Mouse (Mus musculus): ENCODE measurements around the gene Zfp213.
A peak's percentile ranks its signal among the peaks of the same experiment; 100 is the strongest.

Gene Zfp213

DNA sequence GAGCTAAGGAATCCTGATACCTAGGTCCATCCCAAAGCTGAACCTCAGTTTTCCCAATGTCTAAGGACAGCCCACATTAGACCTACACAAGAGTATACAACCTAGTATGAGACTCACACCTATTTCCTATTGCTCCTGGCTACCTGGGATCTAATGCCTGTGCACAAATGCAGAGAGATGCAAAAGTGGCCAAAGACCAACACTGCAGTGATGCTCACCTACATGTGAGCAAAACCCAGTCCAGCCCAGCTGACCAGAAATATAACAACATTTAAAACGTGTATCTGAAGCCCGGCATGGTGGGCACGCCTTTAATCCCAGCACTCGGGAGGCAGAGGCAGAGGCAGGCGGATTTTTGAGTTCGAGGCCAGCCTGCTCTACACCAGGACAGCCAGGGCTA, 18.2 kb downstream of the Zfp213 start:
- H3K4me3 ChIP-seq (replicated peaks; ENCODE audit: low read length) = peak overlapping the region; percentile 98
- no peaks in the 10 kb centered on the region for H3K27me3 ChIP-seq (ENCODE audit: insufficient read depth, low read length)
- no peaks in the 10 kb centered on the region for H3K36me3 ChIP-seq (ENCODE audit: insufficient read depth, low read length)
- peaks cover 70% of the 10 kb centered on the region for H3K4me1 ChIP-seq (replicated peaks; ENCODE audit: low read depth, low read length)
- no peaks in the 10 kb centered on the region for H3K9me3 ChIP-seq (ENCODE audit: low read length)
- TF ChIP-seq CTCF (conservative IDR thresholded peaks at IDR 0.05; ENCODE audit: low read length) (no peak), POU5F1 (IDR thresholded peaks at IDR 0.05; ENCODE audit: borderline replicate concordance, low read length) (no peak), NANOG (IDR thresholded peaks at IDR 0.05; ENCODE audit: borderline replicate concordance, low read length) (no peak)

DNA sequence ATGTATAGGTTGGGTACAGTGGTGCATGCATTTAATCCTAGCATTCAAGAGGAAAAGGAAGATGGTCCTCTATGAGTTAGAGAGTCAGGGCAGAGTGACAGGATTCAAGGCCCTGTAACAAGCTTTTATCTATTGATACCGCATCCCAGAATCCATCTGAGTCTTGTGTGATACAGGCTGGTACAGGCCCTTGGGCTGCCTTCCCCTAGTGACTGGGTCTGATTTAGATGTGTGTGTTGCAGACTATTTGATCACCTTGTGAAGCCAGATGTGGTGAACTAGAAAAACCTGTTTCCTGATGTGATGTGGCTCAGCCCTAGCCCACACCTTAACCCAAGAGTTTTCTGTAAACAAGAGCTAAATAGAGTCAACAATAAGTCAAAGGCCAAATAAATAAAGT, 19.3 kb downstream of the Zfp213 start:
- H3K4me1 ChIP-seq (replicated peaks; ENCODE audit: low read depth, low read length) = peaks cover 73% of the 10 kb centered on the region
- no peaks in the 10 kb centered on the region for H3K27me3 ChIP-seq (ENCODE audit: insufficient read depth, low read length)
- no peaks in the 10 kb centered on the region for H3K36me3 ChIP-seq (ENCODE audit: insufficient read depth, low read length)
- H3K4me3 ChIP-seq (replicated peaks; ENCODE audit: low read length) = no peak overlapping the region
- H3K9me3 ChIP-seq (ENCODE audit: low read length) = no peaks in the 10 kb centered on the region
- TF ChIP-seq POU5F1 (IDR thresholded peaks at IDR 0.05; ENCODE audit: borderline replicate concordance, low read length) = no peak
- TF ChIP-seq NANOG (IDR thresholded peaks at IDR 0.05; ENCODE audit: borderline replicate concordance, low read length) = no peak
- no peak for TF ChIP-seq CTCF (conservative IDR thresholded peaks at IDR 0.05; ENCODE audit: low read length)

DNA sequence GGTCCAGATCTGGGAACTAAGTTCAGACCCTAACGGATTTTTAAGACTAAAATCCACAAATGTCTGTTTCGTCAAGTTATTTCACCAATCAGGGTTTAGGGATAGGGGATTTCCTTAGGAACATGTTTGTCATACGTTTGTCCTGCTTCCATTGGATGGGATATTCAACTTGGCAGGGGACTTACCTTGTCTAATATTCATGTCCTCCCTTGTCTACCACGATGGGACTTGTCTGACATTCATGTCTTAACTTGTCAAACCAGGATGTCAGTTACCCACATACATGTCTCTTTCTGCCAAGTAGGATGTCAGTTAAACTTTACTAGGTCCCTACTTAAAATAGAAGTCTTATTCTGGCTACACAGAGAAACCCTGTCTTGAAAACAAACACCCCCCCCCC, 20.1 kb downstream of the Zfp213 start:
- TF ChIP-seq CTCF (conservative IDR thresholded peaks at IDR 0.05; ENCODE audit: low read length) = no peak
- no peak for TF ChIP-seq POU5F1 (IDR thresholded peaks at IDR 0.05; ENCODE audit: borderline replicate concordance, low read length)
- no peak for TF ChIP-seq NANOG (IDR thresholded peaks at IDR 0.05; ENCODE audit: borderline replicate concordance, low read length)
- Histone ChIP-seq H3K9me3 (ENCODE audit: low read length) (no peaks in the 10 kb centered on the region), H3K4me3 (replicated peaks; ENCODE audit: low read length) (peak overlapping the region; percentile 52; the same call in 1 of the 2 replicates), H3K27me3 (ENCODE audit: insufficient read depth, low read length) (0 out of 2 replicates have a peak, but pooled peaks cover 7% of the 10 kb centered on the region), H3K36me3 (ENCODE audit: insufficient read depth, low read length) (no peaks in the 10 kb centered on the region), H3K4me1 (replicated peaks; ENCODE audit: low read depth, low read length) (peaks cover 73% of the 10 kb centered on the region)

GRCm38 (mm10) chr17:23543325-23543724, 20.7 kb downstream of the Zfp213 start:
- no peak for TF ChIP-seq NANOG (IDR thresholded peaks at IDR 0.05; ENCODE audit: borderline replicate concordance, low read length)
- no peak for TF ChIP-seq CTCF (conservative IDR thresholded peaks at IDR 0.05; ENCODE audit: low read length)
- TF ChIP-seq POU5F1 (IDR thresholded peaks at IDR 0.05; ENCODE audit: borderline replicate concordance, low read length) = no peak
- Histone ChIP-seq H3K4me3 (replicated peaks; ENCODE audit: low read length) (peak overlapping the region; percentile 52), H3K9me3 (ENCODE audit: low read length) (no peaks in the 10 kb centered on the region), H3K4me1 (replicated peaks; ENCODE audit: low read depth, low read length) (peaks cover 79% of the 10 kb centered on the region), H3K36me3 (ENCODE audit: insufficient read depth, low read length) (no peaks in the 10 kb centered on the region), H3K27me3 (ENCODE audit: insufficient read depth, low read length) (peaks cover 10% of the 10 kb centered on the region)

DNA sequence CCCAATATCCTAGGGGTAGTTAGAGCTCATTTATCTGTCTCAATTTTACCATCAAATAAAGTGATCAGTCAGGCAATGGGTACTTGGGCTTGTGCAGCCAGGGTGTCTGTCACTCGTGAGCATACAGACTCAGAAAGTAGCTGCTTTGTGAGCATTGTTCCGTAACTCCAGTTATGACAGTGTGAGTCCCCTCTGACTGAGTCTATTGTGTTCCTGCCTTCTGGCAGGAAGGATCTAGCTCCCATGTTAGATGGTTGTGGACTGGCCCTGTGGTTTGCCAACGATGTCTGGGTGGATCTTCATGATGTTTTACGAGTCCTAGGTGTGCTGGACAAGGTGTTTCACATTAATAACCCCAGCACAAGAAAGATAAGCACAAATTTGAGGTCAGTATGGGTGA, 21.2 kb downstream of the Zfp213 start:
- Histone ChIP-seq H3K27me3 (ENCODE audit: insufficient read depth, low read length) (peaks cover 15% of the 10 kb centered on the region), H3K36me3 (ENCODE audit: insufficient read depth, low read length) (no peaks in the 10 kb centered on the region), H3K4me1 (replicated peaks; ENCODE audit: low read depth, low read length) (peaks cover 84% of the 10 kb centered on the region), H3K4me3 (replicated peaks; ENCODE audit: low read length) (0 out of 2 replicates have a peak overlapping the region, but pooled peaks have one; percentile 0), H3K9me3 (ENCODE audit: low read length) (no peaks in the 10 kb centered on the region)
- TF ChIP-seq CTCF (conservative IDR thresholded peaks at IDR 0.05; ENCODE audit: low read length) (no peak), POU5F1 (IDR thresholded peaks at IDR 0.05; ENCODE audit: borderline replicate concordance, low read length) (no peak), NANOG (IDR thresholded peaks at IDR 0.05; ENCODE audit: borderline replicate concordance, low read length) (no peak)

- no peaks in the 10 kb centered on the region for H3K36me3 ChIP-seq (ENCODE audit: insufficient read depth, low read length)
- peak overlapping the region; percentile 67 for H3K4me3 ChIP-seq (replicated peaks; ENCODE audit: low read length)
- H3K9me3 ChIP-seq (ENCODE audit: low read length) = no peaks in the 10 kb centered on the region
- TF ChIP-seq CTCF (conservative IDR thresholded peaks at IDR 0.05; ENCODE audit: low read length) = no peak
- TF ChIP-seq POU5F1 (IDR thresholded peaks at IDR 0.05; ENCODE audit: borderline replicate concordance, low read length) = no peak
- TF ChIP-seq NANOG (IDR thresholded peaks at IDR 0.05; ENCODE audit: borderline replicate concordance, low read length) = no peak
- peaks cover 84% of the 10 kb centered on the region for H3K4me1 ChIP-seq (replicated peaks; ENCODE audit: low read depth, low read length)
- peaks cover 22% of the 10 kb centered on the region for H3K27me3 ChIP-seq (ENCODE audit: insufficient read depth, low read length)
Measured at GRCm38 (mm10) chr17:23542004-23542720, 21.9 kb downstream of the Zfp213 start.

- no peak for TF ChIP-seq NANOG (IDR thresholded peaks at IDR 0.05; ENCODE audit: borderline replicate concordance, low read length)
- no peak for TF ChIP-seq POU5F1 (IDR thresholded peaks at IDR 0.05; ENCODE audit: borderline replicate concordance, low read length)
- H3K4me3 ChIP-seq (replicated peaks; ENCODE audit: low read length) = peak overlapping the region; percentile 73
Measured at GRCm38 (mm10) chr17:23540605-23541475, 23.2 kb downstream of the Zfp213 start.

GRCm38 (mm10) chr17:23540106-23540505, 23.9 kb downstream of the Zfp213 start:
- Histone ChIP-seq H3K4me1 (replicated peaks; ENCODE audit: low read depth, low read length) (peaks cover 75% of the 10 kb centered on the region), H3K4me3 (replicated peaks; ENCODE audit: low read length) (peak overlapping the region; percentile 73), H3K27me3 (ENCODE audit: insufficient read depth, low read length) (peaks cover 24% of the 10 kb centered on the region), H3K36me3 (ENCODE audit: insufficient read depth, low read length) (no peaks in the 10 kb centered on the region), H3K9me3 (ENCODE audit: low read length) (no peaks in the 10 kb centered on the region)
- no peak for TF ChIP-seq NANOG (IDR thresholded peaks at IDR 0.05; ENCODE audit: borderline replicate concordance, low read length)
- no peak for TF ChIP-seq POU5F1 (IDR thresholded peaks at IDR 0.05; ENCODE audit: borderline replicate concordance, low read length)
- no peak; the same call in 1 of the 2 replicates for TF ChIP-seq CTCF (conservative IDR thresholded peaks at IDR 0.05; ENCODE audit: low read length)

More at GRCm38 (mm10) chr17:23540605-23541475, 23.2 kb downstream of the Zfp213 start:
- Histone ChIP-seq H3K27me3 (ENCODE audit: insufficient read depth, low read length) (peaks cover 24% of the 10 kb centered on the region), H3K4me1 (replicated peaks; ENCODE audit: low read depth, low read length) (peaks cover 83% of the 10 kb centered on the region), H3K36me3 (ENCODE audit: insufficient read depth, low read length) (no peaks in the 10 kb centered on the region), H3K9me3 (ENCODE audit: low read length) (no peaks in the 10 kb centered on the region)
